Mouse (Mus musculus) intestine, embryonic 16.5 days (tissue): Measurements from ENCODE around the gene Fbn1. TPM values are rescaled to one million over a fixed set of nuclear protein-coding genes. Genes with fewer than 3 reads are reported as not detected.

Source experiments
- ATAC-seq: fragments of 200-750 bp; cut with Nextera tagmentation; 2 replicates; pipeline ENCODE4 v1.8.0; 2017; ENCODE audit warnings: moderate TSS enrichment, moderate library complexity
- H3K27ac ChIP-seq: fragments of 300-500 bp; sonication (generic); 2 replicates; pipeline ENCODE4 v1.5.1; 2014; ENCODE audit warnings: mild to moderate bottlenecking, low read length
- H3K27me3 ChIP-seq: fragments of 300-500 bp; sonication (generic); replicated peaks from 2 replicates; pipeline ENCODE4 v1.6.1; 2014; ENCODE audit warnings: low read length, control low read depth, mixed read lengths; ENCODE audit not compliant: control insufficient read depth, insufficient read depth
- H3K36me3 ChIP-seq: fragments of 300-500 bp; sonication (generic); 2 replicates; pipeline ENCODE4 v1.6.1; 2014; ENCODE audit warnings: low read length, control low read depth; ENCODE audit not compliant: control insufficient read depth, insufficient read depth
- H3K4me1 ChIP-seq: fragments of 300-500 bp; sonication (generic); 2 replicates; pipeline ENCODE4 v1.6.1; 2014; ENCODE audit warnings: low read length, control low read depth, mixed read lengths; ENCODE audit not compliant: control insufficient read depth, insufficient read depth
- H3K4me2 ChIP-seq: fragments of 300-500 bp; sonication (generic); 2 replicates; pipeline ENCODE4 v1.6.1; 2014; ENCODE audit warnings: low read depth, low read length, control low read depth
- H3K4me3 ChIP-seq: fragments of 300-500 bp; sonication (generic); 2 replicates; pipeline ENCODE4 v1.5.1; 2014; ENCODE audit warnings: mild to moderate bottlenecking, low read length
- H3K9ac ChIP-seq: fragments of 300-500 bp; sonication (generic); 2 replicates; pipeline ENCODE4 v1.6.1; 2014; ENCODE audit warnings: low read depth, low read length
- H3K9me3 ChIP-seq: fragments of 300-500 bp; sonication (generic); 2 replicates; pipeline ENCODE4 v1.6.1; 2016; ENCODE audit warnings: low read length, control low read depth; ENCODE audit not compliant: control insufficient read depth
- WGBS: fragments of 180-500 bp; shearing (Covaris S2); extraction: QIAGEN DNeasy Blood & Tissue Kit; methylation state at CpG from one replicate; pipeline ENCODE4 v1.1.7; 2014; 5-methylcytosine and 5-hydroxymethylcytosine counted together
- polyA plus RNA-seq: library from polyadenylated mRNA; unstranded; fragments of >200 nt; fragmentation: Nextera tagmentation; extraction: Ambion mirVana; gene quantifications from 2 replicates; pipeline ENCODE4 v1.2.1, GENCODE M21; 2015

Fbn1 gene
- polyA plus RNA-seq, 1 experiment from 2014 or later: 12.6 TPM

GRCm38 (mm10) chr2:125489979-125490378 lies 17.8 kb downstream of the Fbn1 start:
- 94% methylated on average over 1 of the region's 1 CpGs for WGBS
- Histone ChIP-seq H3K4me2 (no peak overlapping the region), H3K4me3 (no peak overlapping the region), H3K9me3 (no peaks in the 10 kb centered on the region), H3K27ac (no peak overlapping the region), H3K27me3 (no peaks in the 10 kb centered on the region), H3K9ac (no peak overlapping the region), H3K36me3 (no peaks in the 10 kb centered on the region), H3K4me1 (peaks cover 5% of the 10 kb centered on the region)
- ATAC-seq: no peak

GRCm38 (mm10) chr2:125484910-125485309 lies 22.9 kb downstream of the Fbn1 start:
- H3K9me3 ChIP-seq: no peaks in the 10 kb centered on the region
- H3K4me2 ChIP-seq: no peak overlapping the region
- no peaks in the 10 kb centered on the region for H3K27me3 ChIP-seq
- no peak for ATAC-seq
- no peak overlapping the region for H3K9ac ChIP-seq
- H3K36me3 ChIP-seq: no peaks in the 10 kb centered on the region
- peaks cover 8% of the 10 kb centered on the region for H3K4me1 ChIP-seq
- no peak overlapping the region for H3K4me3 ChIP-seq
- no peak overlapping the region; the same call in 1 of the 2 replicates for H3K27ac ChIP-seq
- WGBS: 79% methylated on average over 9 of the region's 9 CpGs

- H3K27me3 ChIP-seq: no peaks in the 10 kb centered on the region
- no peak overlapping the region for H3K4me3 ChIP-seq
- H3K4me1 ChIP-seq: peaks cover 8% of the 10 kb centered on the region
- H3K9me3 ChIP-seq: no peaks in the 10 kb centered on the region
- no peak; the same call in 1 of the 2 replicates for ATAC-seq
- H3K27ac ChIP-seq: no peak overlapping the region
- no peak overlapping the region for H3K9ac ChIP-seq
- no peaks in the 10 kb centered on the region for H3K36me3 ChIP-seq
- no peak overlapping the region for H3K4me2 ChIP-seq
Measured at GRCm38 (mm10) chr2:125484164-125484563, 23.6 kb downstream of the Fbn1 start.

- WGBS: 83% methylated on average over 9 of the region's 9 CpGs
- H3K9me3 ChIP-seq: no peaks in the 10 kb centered on the region
- no peak for ATAC-seq
Measured at GRCm38 (mm10) chr2:125481531-125482317, 26.1 kb downstream of the Fbn1 start.

GRCm38 (mm10) chr2:125481116-125481515 lies 26.7 kb downstream of the Fbn1 start:
- no peak for ATAC-seq
- no peaks in the 10 kb centered on the region for H3K27me3 ChIP-seq
- no peak overlapping the region for H3K27ac ChIP-seq
- 69% methylated on average over 4 of the region's 4 CpGs for WGBS
- no peaks in the 10 kb centered on the region for H3K9me3 ChIP-seq
- peaks cover 12% of the 10 kb centered on the region for H3K4me1 ChIP-seq
- H3K4me3 ChIP-seq: no peak overlapping the region
- no peaks in the 10 kb centered on the region for H3K36me3 ChIP-seq
- no peak overlapping the region for H3K4me2 ChIP-seq
- no peak overlapping the region for H3K9ac ChIP-seq

More at GRCm38 (mm10) chr2:125481531-125482317, 26.1 kb downstream of the Fbn1 start:
- H3K4me3 ChIP-seq: no peak overlapping the region
- no peak overlapping the region for H3K4me2 ChIP-seq
- no peaks in the 10 kb centered on the region for H3K27me3 ChIP-seq
- H3K9ac ChIP-seq: no peak overlapping the region
- H3K27ac ChIP-seq: no peak overlapping the region
- peaks cover 8% of the 10 kb centered on the region for H3K4me1 ChIP-seq
- no peaks in the 10 kb centered on the region for H3K36me3 ChIP-seq

GRCm38 (mm10) chr2:125480057-125480456 lies 27.7 kb downstream of the Fbn1 start:
- peak; percentile 58 for ATAC-seq
- H3K27ac ChIP-seq: peak overlapping the region; percentile 35; the same call in 1 of the 2 replicates
- 58% methylated on average over 5 of the region's 5 CpGs for WGBS
- peaks cover 12% of the 10 kb centered on the region for H3K4me1 ChIP-seq
- no peaks in the 10 kb centered on the region for H3K9me3 ChIP-seq
- H3K9ac ChIP-seq: no peak overlapping the region
- no peaks in the 10 kb centered on the region for H3K27me3 ChIP-seq
- no peak overlapping the region for H3K4me3 ChIP-seq
- no peak overlapping the region for H3K4me2 ChIP-seq
- H3K36me3 ChIP-seq: no peaks in the 10 kb centered on the region

GRCm38 (mm10) chr2:125478705-125479104 lies 29.1 kb downstream of the Fbn1 start:
- Histone ChIP-seq H3K27ac (no peak overlapping the region), H3K4me2 (no peak overlapping the region), H3K4me1 (peaks cover 12% of the 10 kb centered on the region), H3K27me3 (no peaks in the 10 kb centered on the region), H3K4me3 (no peak overlapping the region), H3K9ac (no peak overlapping the region), H3K36me3 (no peaks in the 10 kb centered on the region), H3K9me3 (no peaks in the 10 kb centered on the region)
- no peak for ATAC-seq
- 54% methylated on average over 4 of the region's 4 CpGs for WGBS

GRCm38 (mm10) chr2:125477367-125477766 lies 30.4 kb downstream of the Fbn1 start:
- 72% methylated on average over 3 of the region's 3 CpGs for WGBS
- ATAC-seq: no peak
- Histone ChIP-seq H3K4me3 (no peak overlapping the region), H3K9ac (no peak overlapping the region), H3K27ac (no peak overlapping the region), H3K4me2 (no peak overlapping the region), H3K36me3 (no peaks in the 10 kb centered on the region), H3K27me3 (no peaks in the 10 kb centered on the region), H3K4me1 (peaks cover 16% of the 10 kb centered on the region), H3K9me3 (no peaks in the 10 kb centered on the region)

GRCm38 (mm10) chr2:125476231-125476630 lies 31.6 kb downstream of the Fbn1 start:
- H3K36me3 ChIP-seq: no peaks in the 10 kb centered on the region
- no peak overlapping the region for H3K4me3 ChIP-seq
- H3K27me3 ChIP-seq: no peaks in the 10 kb centered on the region
- peaks cover 16% of the 10 kb centered on the region; the same call in 1 of the 2 replicates for H3K4me1 ChIP-seq
- no peak overlapping the region for H3K9ac ChIP-seq
- no peaks in the 10 kb centered on the region for H3K9me3 ChIP-seq
- no peak for ATAC-seq
- H3K4me2 ChIP-seq: no peak overlapping the region
- no peak overlapping the region; the same call in 1 of the 2 replicates for H3K27ac ChIP-seq
- 67% methylated on average over 3 of the region's 3 CpGs for WGBS
